Mouse (Mus musculus) stomach, embryonic 16.5 days (tissue): ENCODE measurements around the gene Dnajb4. TPM values are rescaled to one million over a fixed set of nuclear protein-coding genes. Genes with fewer than 3 reads are reported as not detected.
"Not testable (repeated sequence)": the region's sequence is repeated elsewhere in the genome, so short reads cannot be mapped to it uniquely, and the experiment has no call there.

Source experiments
- ATAC-seq: fragments of 200-750 bp; cut with Nextera tagmentation; 2 replicates; pipeline ENCODE4 v1.8.0; 2017; ENCODE audit warnings: moderate number of reproducible peaks, moderate TSS enrichment; ENCODE audit not compliant: insufficient read depth, low FRiP score
- H3K27ac ChIP-seq: fragments of 300-500 bp; sonication (generic); 2 replicates; pipeline ENCODE4 v1.5.1; 2014; ENCODE audit warnings: low read length
- H3K27me3 ChIP-seq: fragments of 300-500 bp; sonication (generic); 2 replicates; pipeline ENCODE4 v1.6.1; 2014; ENCODE audit warnings: low read length, control low read depth, mixed read lengths; ENCODE audit not compliant: control insufficient read depth, insufficient read depth
- H3K36me3 ChIP-seq: fragments of 300-500 bp; sonication (generic); 2 replicates; pipeline ENCODE4 v1.6.1; 2014; ENCODE audit warnings: low read length; ENCODE audit not compliant: control insufficient read depth, insufficient read depth
- H3K4me1 ChIP-seq: fragments of 300-500 bp; sonication (generic); 2 replicates; pipeline ENCODE4 v1.6.1; 2014; ENCODE audit warnings: low read length, control low read depth, mixed read lengths; ENCODE audit not compliant: control insufficient read depth, insufficient read depth
- H3K4me2 ChIP-seq: fragments of 300-500 bp; sonication (generic); 2 replicates; pipeline ENCODE4 v1.6.1; 2014; ENCODE audit warnings: low read depth, low read length, mixed read lengths
- H3K4me3 ChIP-seq: fragments of 300-500 bp; sonication (generic); replicated peaks from 2 replicates; pipeline ENCODE4 v1.5.1; 2014; ENCODE audit warnings: mild to moderate bottlenecking, low read length
- H3K9ac ChIP-seq: fragments of 300-500 bp; sonication (generic); 2 replicates; pipeline ENCODE4 v1.6.1; 2014; ENCODE audit warnings: low read length
- H3K9me3 ChIP-seq: fragments of 300-500 bp; sonication (generic); replicated peaks from 2 replicates; pipeline ENCODE4 v1.6.1; 2016; ENCODE audit warnings: low read length, control low read depth; ENCODE audit not compliant: control insufficient read depth
- WGBS: fragments of 180-500 bp; shearing (Covaris S2); extraction: QIAGEN DNeasy Blood & Tissue Kit; methylation state at CpG from one replicate; pipeline ENCODE4 v1.1.7; 2014; 5-methylcytosine and 5-hydroxymethylcytosine counted together
- polyA plus RNA-seq: library from polyadenylated mRNA; unstranded; fragments of >200 nt; fragmentation: Nextera tagmentation; extraction: Ambion mirVana; gene quantifications from 2 replicates; pipeline ENCODE4 v1.2.1, GENCODE M21; 2015

The Dnajb4 gene
- polyA plus RNA-seq, 1 experiment from 2014 or later: 39.8 TPM

- H3K4me1 ChIP-seq: peaks cover 15% of the 10 kb centered on the region; the same call in 1 of the 2 replicates
- H3K4me2 ChIP-seq: no peak overlapping the region
- no peak overlapping the region for H3K9ac ChIP-seq
- WGBS: 39% methylated on average over 3 of the region's 3 CpGs
- peak overlapping the region; percentile 8 for H3K27ac ChIP-seq
- H3K4me3 ChIP-seq: no peak overlapping the region
- no peaks in the 10 kb centered on the region for H3K9me3 ChIP-seq
- no peak for ATAC-seq
- no peaks in the 10 kb centered on the region for H3K36me3 ChIP-seq
- no peaks in the 10 kb centered on the region for H3K27me3 ChIP-seq
Measured at GRCm38 (mm10) chr3:152149863-152150262, 60.2 kb downstream of the Dnajb4 start.

GRCm38 (mm10) chr3:152149449-152149848 is 60.7 kb downstream of the Dnajb4 start:
- H3K4me2 ChIP-seq: no peak overlapping the region
- no peaks in the 10 kb centered on the region for H3K9me3 ChIP-seq
- H3K36me3 ChIP-seq: no peaks in the 10 kb centered on the region
- 56% methylated on average over 7 of the region's 7 CpGs for WGBS
- H3K4me3 ChIP-seq: no peak overlapping the region
- no peaks in the 10 kb centered on the region for H3K27me3 ChIP-seq
- H3K27ac ChIP-seq: peak overlapping the region; percentile 8; the same call in 1 of the 2 replicates
- no peak for ATAC-seq
- H3K4me1 ChIP-seq: peaks cover 15% of the 10 kb centered on the region; the same call in 1 of the 2 replicates
- no peak overlapping the region for H3K9ac ChIP-seq

GRCm38 (mm10) chr3:152147085-152147831 is 62.8 kb downstream of the Dnajb4 start:
- Histone ChIP-seq H3K36me3 (no peaks in the 10 kb centered on the region), H3K4me1 (peaks cover 12% of the 10 kb centered on the region; the same call in 1 of the 2 replicates), H3K27ac (no peak overlapping the region), H3K4me3 (no peak overlapping the region), H3K4me2 (no peak overlapping the region), H3K27me3 (no peaks in the 10 kb centered on the region), H3K9me3 (no peaks in the 10 kb centered on the region), H3K9ac (no peak overlapping the region)
- 54% methylated on average over 12 of the region's 12 CpGs for WGBS
- ATAC-seq: peak; percentile 63; the same call in 1 of the 2 replicates

- no peak overlapping the region for H3K27ac ChIP-seq
- H3K9me3 ChIP-seq: no peaks in the 10 kb centered on the region
- peaks cover 8% of the 10 kb centered on the region; the same call in 1 of the 2 replicates for H3K4me1 ChIP-seq
- H3K4me2 ChIP-seq: no peak overlapping the region
- H3K27me3 ChIP-seq: no peaks in the 10 kb centered on the region
- peak; percentile 67 for ATAC-seq
- WGBS: 49% methylated on average over 2 of the region's 2 CpGs
- no peak overlapping the region for H3K4me3 ChIP-seq
- no peak overlapping the region for H3K9ac ChIP-seq
- no peaks in the 10 kb centered on the region for H3K36me3 ChIP-seq
Measured at GRCm38 (mm10) chr3:152145186-152145585, 64.9 kb downstream of the Dnajb4 start.

- 0 out of 2 replicates have a peak overlapping the region, but pooled peaks have one; percentile 21 for H3K27ac ChIP-seq
- H3K4me2 ChIP-seq: no peak overlapping the region
- no peaks in the 10 kb centered on the region for H3K27me3 ChIP-seq
- no peak overlapping the region for H3K9ac ChIP-seq
- ATAC-seq: no peak
- WGBS: 49% methylated on average over 6 of the region's 6 CpGs
- H3K36me3 ChIP-seq: no peaks in the 10 kb centered on the region
- H3K4me3 ChIP-seq: no peak overlapping the region
- H3K9me3 ChIP-seq: no peaks in the 10 kb centered on the region
- peaks cover 8% of the 10 kb centered on the region; the same call in 1 of the 2 replicates for H3K4me1 ChIP-seq
Measured at GRCm38 (mm10) chr3:152142989-152143695, 67.0 kb downstream of the Dnajb4 start.

GRCm38 (mm10) chr3:152142146-152142545 is 68.0 kb downstream of the Dnajb4 start:
- Histone ChIP-seq H3K9me3 (no peaks in the 10 kb centered on the region), H3K4me3 (no peak overlapping the region), H3K4me1 (peaks cover 3% of the 10 kb centered on the region; the same call in 1 of the 2 replicates), H3K36me3 (no peaks in the 10 kb centered on the region), H3K27ac (no peak overlapping the region), H3K4me2 (no peak overlapping the region), H3K9ac (no peak overlapping the region), H3K27me3 (no peaks in the 10 kb centered on the region)
- ATAC-seq: no peak
- 63% methylated on average over 3 of the region's 3 CpGs for whole genome bisulfite sequencing

GRCm38 (mm10) chr3:152139308-152139707 is 70.8 kb downstream of the Dnajb4 start:
- not testable (repeated sequence) for H3K9me3 ChIP-seq, H3K9ac ChIP-seq, H3K36me3 ChIP-seq, H3K27me3 ChIP-seq, H3K4me3 ChIP-seq, H3K27ac ChIP-seq, ATAC-seq, H3K4me1 ChIP-seq, H3K4me2 ChIP-seq
- 88% methylated on average over 3 of the region's 3 CpGs for WGBS

- H3K9me3 ChIP-seq, ATAC-seq: not testable (repeated sequence)
- 91% methylated on average over 16 of the region's 16 CpGs for WGBS
Measured at GRCm38 (mm10) chr3:152136106-152136505, 74.0 kb downstream of the Dnajb4 start.

GRCm38 (mm10) chr3:152133621-152134020 is 76.5 kb downstream of the Dnajb4 start:
- no peaks in the 10 kb centered on the region for H3K36me3 ChIP-seq
- no peak for ATAC-seq
- no peak overlapping the region for H3K9ac ChIP-seq
- 61% methylated on average over 9 of the region's 9 CpGs for WGBS
- no peak overlapping the region for H3K4me3 ChIP-seq
- no peak overlapping the region for H3K4me2 ChIP-seq
- H3K9me3 ChIP-seq: no peaks in the 10 kb centered on the region
- no peaks in the 10 kb centered on the region for H3K4me1 ChIP-seq
- no peaks in the 10 kb centered on the region for H3K27me3 ChIP-seq
- no peak overlapping the region for H3K27ac ChIP-seq

More at GRCm38 (mm10) chr3:152136106-152136505, 74.0 kb downstream of the Dnajb4 start:
- not testable (repeated sequence) for H3K4me2 ChIP-seq, H3K27ac ChIP-seq, H3K9ac ChIP-seq, H3K27me3 ChIP-seq, H3K36me3 ChIP-seq, H3K4me3 ChIP-seq, H3K4me1 ChIP-seq
